Mouse (Mus musculus) layer of hippocampus, postnatal 25 days (tissue): ENCODE measurements around the gene Rai14. TPM values are rescaled to one million over a fixed set of nuclear protein-coding genes. Genes with fewer than 3 reads are reported as not detected.

ENCODE experiments used
- DNase-seq, 2 experiments: peaks; one replicate each; pipeline ENCODE4 v3.0.0; 2022; ENCODE audit warnings: mixed read lengths in 2 of 2, low spot score in 1 of 2; ENCODE audit errors: extremely low spot score in 1 of 2
- total RNA-seq, 2 experiments: library from RNA; stranded (reverse); gene quantifications; 2 replicates each; pipeline ENCODE4 v1.2.3; 2021

The Rai14 gene
- total RNA-seq, 2 experiments from 2014 or later: 5.0 to 5.8 TPM

- no peak for DNase-seq
These were observed 6.9 kb upstream of the Rai14 start for GRCm38 (mm10) chr15:10721259-10721781.

GRCm38 (mm10) chr15:10720671-10721070, 6.2 kb upstream of the Rai14 start:
- DNase-seq: no peak

GRCm38 (mm10) chr15:10720188-10720587, 5.8 kb upstream of the Rai14 start:
- DNase-seq: no peak

- no peak for DNase-seq
These were observed 5.1 kb upstream of the Rai14 start for GRCm38 (mm10) chr15:10719511-10719910.

GRCm38 (mm10) chr15:10718763-10719162, 4.3 kb upstream of the Rai14 start:
- DNase-seq: no peak

- no peak for DNase-seq
These were observed 2.9 kb upstream of the Rai14 start for GRCm38 (mm10) chr15:10717284-10717683.

GRCm38 (mm10) chr15:10715966-10716365, 1.5 kb upstream of the Rai14 start:
- DNase-seq: no peak

- DNase-seq: no peak
These were observed 698 bp upstream of the Rai14 start for GRCm38 (mm10) chr15:10715139-10715505.

GRCm38 (mm10) chr15:10713626-10714316, 653 bp downstream of the Rai14 start:
- no peak for DNase-seq

GRCm38 (mm10) chr15:10713181-10713625, 1.2 kb downstream of the Rai14 start:
- no peak for DNase-seq

GRCm38 (mm10) chr15:10712288-10712687, 2.1 kb downstream of the Rai14 start:
- DNase-seq: no peak

- no peak for DNase-seq
These were observed 3.2 kb downstream of the Rai14 start for GRCm38 (mm10) chr15:10711231-10711630.

GRCm38 (mm10) chr15:10708591-10709272, 5.7 kb downstream of the Rai14 start:
- no peak for DNase-seq

GRCm38 (mm10) chr15:10707109-10707508, 7.3 kb downstream of the Rai14 start:
- DNase-seq: no peak

GRCm38 (mm10) chr15:10706414-10706813, 8.0 kb downstream of the Rai14 start:
- no peak for DNase-seq

- no peak for DNase-seq
These were observed 8.7 kb downstream of the Rai14 start for GRCm38 (mm10) chr15:10705752-10706151.

- DNase-seq: no peak
These were observed 10.1 kb downstream of the Rai14 start for GRCm38 (mm10) chr15:10704328-10704727.

GRCm38 (mm10) chr15:10701571-10701970, 12.9 kb downstream of the Rai14 start:
- no peak for DNase-seq

GRCm38 (mm10) chr15:10700891-10701466, 13.4 kb downstream of the Rai14 start:
- no peak for DNase-seq

- no peak for DNase-seq
These were observed 17.8 kb downstream of the Rai14 start for GRCm38 (mm10) chr15:10696478-10697234.

GRCm38 (mm10) chr15:10692627-10693026, 21.8 kb downstream of the Rai14 start:
- DNase-seq: no peak
